Mouse (Mus musculus): ENCODE measurements around the gene Nfatc4. TPM values are rescaled to one million over a fixed set of nuclear protein-coding genes. Genes with fewer than 3 reads are reported as not detected.

Nfatc4 gene
- total RNA-seq, 1 experiment from 2014 or later = not detected

DNA sequence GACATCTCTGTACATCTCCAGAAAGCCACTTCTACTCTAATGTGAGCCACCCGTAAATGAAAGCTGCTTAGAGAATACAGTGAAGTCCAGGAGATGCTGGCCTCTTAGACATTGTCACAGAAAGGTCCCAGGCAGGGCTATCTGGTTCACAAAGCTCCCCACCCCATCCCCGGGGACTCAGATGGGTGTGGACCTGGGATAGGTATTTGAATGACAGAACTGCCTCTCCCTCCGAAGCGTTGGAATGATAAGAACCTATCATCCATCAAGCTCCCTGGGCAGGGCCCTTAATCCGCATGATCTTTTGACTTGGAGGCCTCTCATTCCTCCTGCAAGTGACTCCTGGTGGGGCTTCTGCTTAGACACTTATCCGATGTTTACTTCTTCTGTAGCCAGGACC, 27.9 kb downstream of the Nfatc4 start:
- no peak for ATAC-seq (replicated peaks; ENCODE audit: low read depth, poor library complexity, severe bottlenecking)

DNA sequence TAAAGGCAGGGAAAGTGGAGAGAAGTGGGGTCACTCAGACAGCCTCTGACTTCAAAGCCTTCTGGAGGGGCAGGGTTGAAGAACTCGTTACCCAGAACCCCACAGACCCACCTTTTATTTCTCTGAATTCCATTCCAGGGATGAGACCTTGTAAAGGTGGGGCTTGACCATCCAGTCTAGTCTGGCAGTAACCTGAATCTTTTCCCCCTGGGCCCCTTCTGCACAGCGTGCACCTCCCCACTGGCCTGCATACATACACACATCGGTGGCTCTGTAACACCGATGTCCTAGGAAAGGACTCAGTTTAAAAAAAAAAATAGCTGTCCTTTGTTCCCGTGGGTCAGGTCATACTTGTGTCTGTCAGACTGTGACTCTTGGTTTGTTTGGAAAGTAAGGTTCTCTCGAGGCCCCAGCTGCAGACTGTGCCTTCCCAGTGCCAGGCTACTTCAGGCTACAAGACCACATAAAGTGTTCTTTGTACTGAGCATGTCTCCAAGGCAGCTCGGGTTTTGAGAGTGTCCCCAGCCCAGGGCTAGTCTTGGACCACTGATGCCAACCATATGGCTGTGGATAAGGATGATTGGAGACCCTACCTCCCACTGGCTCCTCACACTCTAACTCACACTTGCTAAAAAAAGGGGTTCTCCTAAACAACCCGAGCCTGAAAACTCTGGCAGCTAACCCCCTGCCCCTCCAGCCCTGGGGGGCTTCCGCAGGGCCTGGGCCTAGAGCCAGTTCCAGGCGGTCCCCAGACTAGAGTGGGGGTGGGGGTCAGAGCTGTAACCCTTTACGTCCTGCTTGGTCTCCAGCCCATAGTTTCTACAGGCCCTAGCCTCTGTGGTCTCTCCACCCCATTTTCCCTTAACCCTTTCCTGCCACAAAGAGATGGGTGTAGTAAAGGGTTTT, 30.0 kb downstream of the Nfatc4 start:
- ATAC-seq (replicated peaks; ENCODE audit: low read depth, poor library complexity, severe bottlenecking) = no peak

DNA sequence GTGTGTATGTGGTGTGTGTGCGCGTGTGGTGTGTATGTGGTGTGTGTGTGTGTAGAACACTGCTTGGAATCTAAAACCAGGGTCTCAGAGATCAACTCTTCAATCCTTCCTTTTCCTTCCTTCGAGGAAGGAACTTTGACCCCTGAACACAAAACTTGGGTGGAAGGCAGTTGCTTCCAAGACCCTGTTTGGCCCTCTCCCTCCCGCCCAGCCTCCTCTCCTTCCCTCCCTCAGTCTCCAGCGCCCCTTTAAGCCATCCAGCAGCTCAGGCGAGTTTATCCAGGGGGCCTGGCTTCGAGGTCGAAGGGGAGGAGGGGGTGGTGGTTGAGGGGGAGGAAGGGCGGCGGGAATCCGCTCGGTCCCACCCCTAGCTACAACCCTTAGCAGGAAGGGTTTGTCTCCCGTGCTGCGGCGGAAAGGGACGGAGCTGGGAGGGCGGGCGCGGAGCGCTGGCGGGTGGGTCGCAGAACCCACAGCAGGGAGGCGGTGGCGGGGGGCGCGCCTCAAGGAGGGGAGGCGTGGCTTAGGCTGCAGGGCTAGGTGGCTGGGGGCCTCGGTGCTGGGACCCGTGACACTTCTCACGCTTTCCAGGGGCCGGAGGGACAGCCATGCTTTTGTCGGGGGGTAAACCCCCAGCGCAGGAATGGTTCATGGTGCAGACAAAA, 30.8 kb downstream of the Nfatc4 start, which contains the start of gene Nynrin:
TSS of gene Nynrin (plus strand) at position 390 of the 665 bp plus-strand sequence.
- peak; percentile 84 for ATAC-seq (replicated peaks; ENCODE audit: low read depth, poor library complexity, severe bottlenecking)

DNA sequence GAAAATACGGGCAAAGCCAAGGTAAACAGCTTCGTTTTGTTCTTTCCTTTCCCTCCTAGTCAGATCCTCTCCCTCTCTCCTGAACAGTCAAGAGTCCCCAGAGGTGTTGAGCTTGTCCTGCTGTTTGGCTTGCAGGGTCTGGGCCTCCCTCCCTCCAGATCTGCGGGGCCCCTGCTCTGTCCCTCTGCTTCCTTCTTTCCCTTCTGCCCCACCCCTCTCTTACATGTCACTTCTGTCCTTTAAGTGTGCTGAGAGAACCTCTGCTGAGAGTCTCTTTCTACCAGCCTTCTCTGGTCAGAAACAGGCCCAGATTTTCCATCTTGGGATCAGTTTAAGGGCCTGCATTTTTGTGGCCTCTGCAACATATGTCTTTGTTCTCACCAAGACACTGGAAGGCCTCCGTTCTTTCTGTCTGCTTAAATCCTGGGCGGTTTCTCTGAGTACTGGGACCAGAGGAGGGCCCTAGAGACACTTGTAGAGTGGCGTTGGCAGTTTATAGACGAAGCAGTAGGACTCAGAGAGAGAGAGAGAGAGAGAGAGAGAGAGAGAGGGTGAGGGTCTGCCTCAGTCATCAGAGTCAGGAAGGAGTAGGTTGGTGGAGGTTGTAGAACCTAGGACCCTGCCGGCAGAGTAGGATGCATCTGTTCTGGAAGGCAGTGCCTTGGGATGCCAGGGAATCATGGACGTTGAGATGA, 31.6 kb downstream of the Nfatc4 start:
- peak; percentile 63 for ATAC-seq (replicated peaks; ENCODE audit: low read depth, poor library complexity, severe bottlenecking)

DNA sequence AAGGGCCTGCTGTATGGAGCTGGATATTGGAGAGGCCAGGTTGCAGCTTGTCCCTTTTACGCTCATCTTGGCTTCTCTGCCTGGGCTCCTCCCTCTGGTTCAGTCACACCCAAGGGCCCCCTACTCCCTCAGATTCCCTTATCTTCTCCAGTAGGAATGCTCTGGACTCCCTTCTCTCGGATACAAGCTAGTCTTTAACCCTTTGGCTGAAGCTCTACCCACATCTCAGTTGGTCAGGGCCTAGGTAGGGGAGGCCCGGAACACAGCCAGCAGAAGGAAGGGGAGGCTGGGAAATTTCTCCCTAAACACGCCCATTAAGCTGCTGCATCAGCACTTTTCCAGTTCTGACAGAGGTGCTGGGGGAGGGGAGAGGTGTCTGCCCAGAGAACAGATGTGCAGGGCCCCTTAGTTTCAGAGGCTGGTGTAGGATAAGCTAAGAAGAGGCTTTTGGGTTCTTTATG, 32.2 kb downstream of the Nfatc4 start:
- ATAC-seq (replicated peaks; ENCODE audit: low read depth, poor library complexity, severe bottlenecking) = no peak

DNA sequence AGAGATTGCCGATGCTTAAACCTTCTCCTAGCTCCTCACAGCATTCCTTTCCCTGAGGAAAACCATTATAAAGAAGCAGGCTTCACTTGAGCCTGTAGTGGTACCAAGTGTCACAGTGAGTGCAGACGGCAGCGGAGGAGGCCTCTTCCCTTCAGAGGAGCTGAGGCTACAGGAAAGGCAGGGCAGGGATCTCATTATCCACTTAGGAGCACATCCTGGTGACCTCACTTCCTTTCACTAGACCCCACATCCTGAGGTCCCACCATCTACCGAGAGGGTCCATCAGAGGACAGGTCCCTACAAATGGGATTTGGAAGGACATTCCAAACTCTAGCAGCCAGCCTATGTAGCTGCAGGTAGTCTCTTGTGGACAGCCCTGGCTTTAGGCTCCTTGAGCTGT, 34.6 kb downstream of the Nfatc4 start:
- no peak for ATAC-seq (replicated peaks; ENCODE audit: low read depth, poor library complexity, severe bottlenecking)

DNA sequence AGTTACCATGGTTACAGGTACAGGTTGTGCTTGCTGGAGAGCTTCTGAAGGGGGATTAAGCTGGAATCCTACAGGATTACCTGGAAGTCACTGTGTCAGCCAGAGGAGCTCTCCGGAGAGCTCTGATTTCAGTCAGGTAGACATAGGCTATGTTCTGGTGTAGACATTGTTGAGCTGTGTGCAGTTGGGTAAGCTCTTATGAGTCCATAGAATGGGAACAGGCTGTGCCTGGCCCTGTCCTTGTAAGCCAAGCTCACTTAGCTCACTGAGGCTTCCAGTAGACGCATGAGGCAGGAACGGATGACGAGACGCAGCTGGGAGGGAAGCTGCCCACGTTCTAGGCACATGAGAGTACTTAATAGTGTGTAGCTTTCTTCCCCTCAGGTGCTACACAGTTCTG, 39.2 kb downstream of the Nfatc4 start:
- ATAC-seq (replicated peaks; ENCODE audit: low read depth, poor library complexity, severe bottlenecking) = no peak

DNA sequence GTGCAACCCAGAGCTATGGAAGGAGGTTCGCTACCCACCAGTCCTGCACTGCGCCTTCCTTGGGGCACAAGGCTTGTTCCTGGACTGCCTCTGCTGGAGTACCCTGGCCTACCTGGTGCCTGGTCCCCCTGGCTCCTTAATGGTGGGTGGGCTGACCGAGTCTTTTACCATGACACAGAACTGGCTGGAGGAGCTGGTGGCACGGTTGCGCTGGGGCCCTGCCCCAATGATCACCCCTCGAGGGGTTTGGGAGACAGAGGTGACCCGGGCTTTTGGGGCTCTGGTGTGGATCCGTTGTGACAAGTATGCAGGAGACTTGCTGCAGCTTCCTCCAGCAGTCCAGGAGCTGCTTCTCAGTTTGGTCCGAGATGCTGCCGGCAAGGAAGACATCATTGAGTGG, 40.0 kb downstream of the Nfatc4 start:
- ATAC-seq (replicated peaks; ENCODE audit: low read depth, poor library complexity, severe bottlenecking) = no peak

DNA sequence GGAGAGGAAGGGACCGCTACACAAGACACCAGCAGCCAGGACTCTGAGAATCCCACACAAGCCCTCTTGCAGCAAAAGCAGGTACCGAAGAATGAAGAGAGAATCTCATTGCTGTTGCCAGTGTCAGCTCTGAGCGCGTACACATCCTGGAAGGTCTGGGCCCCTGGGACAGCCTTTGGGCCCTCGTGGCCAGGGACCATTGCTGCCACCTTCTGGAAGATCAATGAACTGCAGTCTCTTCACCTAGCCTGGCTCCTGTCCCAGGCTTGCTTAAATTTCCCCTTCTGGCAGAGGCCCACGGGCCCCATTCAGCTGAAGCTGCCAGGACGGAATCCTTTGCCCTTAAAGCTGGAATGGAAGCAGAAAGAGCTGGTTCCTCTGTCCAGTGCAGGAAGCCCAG, 40.8 kb downstream of the Nfatc4 start:
- ATAC-seq (replicated peaks; ENCODE audit: low read depth, poor library complexity, severe bottlenecking) = peak; percentile 95

DNA sequence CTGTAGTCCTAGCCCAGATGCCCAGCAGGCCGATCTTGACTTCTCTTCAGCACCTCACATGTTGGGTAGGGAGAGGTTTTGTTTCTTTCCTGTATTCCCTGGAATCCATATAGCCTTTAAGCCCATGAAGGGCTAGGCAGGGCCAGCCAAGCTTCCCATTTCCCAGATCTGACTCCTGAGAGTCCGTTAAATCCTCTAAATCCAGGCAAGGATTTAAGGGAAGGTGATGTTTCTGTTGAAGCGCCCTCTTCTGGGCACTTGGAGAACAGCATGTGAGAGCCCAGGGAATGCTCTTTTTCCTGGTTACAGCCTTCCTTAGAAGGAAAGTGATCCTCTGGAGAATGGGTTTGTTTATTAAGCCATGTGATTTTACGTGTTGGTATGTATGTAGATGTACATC, 44.0 kb downstream of the Nfatc4 start:
- ATAC-seq (replicated peaks; ENCODE audit: low read depth, poor library complexity, severe bottlenecking) = no peak

DNA sequence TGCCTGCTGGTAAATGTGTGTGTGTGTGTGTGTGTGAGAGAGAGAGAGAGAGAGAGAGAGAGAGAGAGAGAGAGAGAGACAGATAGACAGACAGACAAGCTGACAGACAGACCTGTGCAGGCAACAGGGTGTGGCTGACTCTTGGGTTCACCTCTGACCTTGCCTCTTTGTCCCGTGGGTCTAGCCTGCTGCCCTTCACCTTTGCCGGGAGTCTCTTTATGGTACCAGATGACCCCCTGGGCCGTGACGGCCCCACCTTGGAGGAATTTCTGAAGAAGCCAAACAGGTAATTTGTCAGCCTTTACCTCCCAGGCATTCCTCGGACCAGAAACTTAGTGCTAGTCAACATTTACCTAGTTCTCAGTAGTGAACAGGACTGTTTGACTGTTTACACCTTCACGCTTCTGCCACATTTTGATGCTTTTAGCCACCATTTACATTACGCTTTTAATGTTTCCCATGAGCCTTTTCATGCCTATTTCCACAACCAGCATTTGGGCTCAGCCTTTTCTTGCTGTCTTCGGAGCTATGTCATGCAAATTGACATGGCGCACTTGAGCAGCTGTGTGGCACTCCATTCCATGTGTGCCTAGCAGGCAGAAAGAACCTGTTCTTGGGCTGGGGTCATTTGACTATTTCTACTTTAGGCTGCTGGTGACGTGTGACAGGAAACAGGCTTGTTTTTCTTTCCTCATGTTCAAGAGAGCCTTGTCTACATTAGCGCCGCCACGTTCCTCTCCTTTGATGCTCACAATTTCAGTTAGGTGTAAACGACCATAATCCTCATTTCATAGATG, 45.5 kb downstream of the Nfatc4 start:
- no peak for ATAC-seq (replicated peaks; ENCODE audit: low read depth, poor library complexity, severe bottlenecking)

DNA sequence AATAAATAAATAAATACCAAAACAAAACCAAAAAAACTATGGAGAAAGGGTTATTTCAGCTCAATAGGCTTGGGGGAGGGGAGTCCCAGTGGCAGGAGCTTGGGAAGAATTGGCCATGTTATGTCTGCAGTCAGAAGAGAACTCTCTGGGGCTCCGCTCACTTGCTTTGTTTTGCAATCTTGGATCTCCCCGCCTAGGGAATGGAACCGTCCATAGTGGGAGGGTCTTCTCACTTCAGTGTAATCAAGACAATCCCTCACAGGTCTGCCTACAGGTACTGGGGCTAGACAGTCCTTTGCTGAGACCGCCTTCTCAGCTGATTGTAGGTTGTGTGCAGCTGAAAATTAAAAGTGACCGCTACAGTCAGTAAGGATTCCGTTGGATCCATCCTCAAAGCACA, 46.6 kb downstream of the Nfatc4 start:
- no peak for ATAC-seq (replicated peaks; ENCODE audit: low read depth, poor library complexity, severe bottlenecking)

DNA sequence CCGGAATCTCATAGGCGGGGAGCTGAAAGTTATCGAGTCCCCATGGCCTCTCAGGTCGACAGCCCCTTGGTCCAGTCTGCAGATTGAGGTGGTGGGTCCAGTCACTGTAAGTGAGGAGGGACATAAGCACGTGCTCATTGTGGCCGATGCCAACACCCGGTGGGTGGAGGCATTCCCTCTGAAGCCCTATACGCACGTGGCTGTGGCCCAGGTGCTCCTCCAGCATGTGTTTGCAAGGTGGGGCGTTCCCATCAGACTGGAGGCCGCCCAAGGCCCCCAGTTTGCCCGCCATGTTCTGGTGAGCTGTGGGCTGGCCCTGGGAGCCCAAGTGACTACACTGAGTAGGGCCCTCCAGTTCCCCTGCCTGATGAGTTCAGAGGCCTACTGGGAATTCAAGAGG, 49.1 kb downstream of the Nfatc4 start:
- no peak for ATAC-seq (replicated peaks; ENCODE audit: low read depth, poor library complexity, severe bottlenecking)

DNA sequence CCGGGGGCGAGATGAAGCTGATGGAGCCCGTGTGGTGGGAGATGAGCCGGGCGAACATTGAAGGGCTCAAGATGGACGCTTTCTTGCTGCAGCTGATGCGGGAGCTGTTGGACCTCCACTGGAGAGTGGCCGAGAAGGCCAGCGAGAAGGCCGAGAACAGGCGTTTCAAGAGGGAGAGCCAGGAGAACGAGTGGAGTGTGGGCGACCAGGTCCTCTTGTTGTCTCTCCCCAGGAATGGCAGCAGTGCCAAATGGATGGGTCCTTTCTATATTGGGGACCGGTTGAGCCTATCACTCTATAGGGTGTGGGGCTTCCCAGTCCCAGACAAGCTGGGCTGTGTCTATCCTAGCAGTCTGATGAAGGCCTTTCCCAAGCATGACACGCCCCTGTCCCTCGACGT, 49.6 kb downstream of the Nfatc4 start:
- ATAC-seq (replicated peaks; ENCODE audit: low read depth, poor library complexity, severe bottlenecking) = no peak

DNA sequence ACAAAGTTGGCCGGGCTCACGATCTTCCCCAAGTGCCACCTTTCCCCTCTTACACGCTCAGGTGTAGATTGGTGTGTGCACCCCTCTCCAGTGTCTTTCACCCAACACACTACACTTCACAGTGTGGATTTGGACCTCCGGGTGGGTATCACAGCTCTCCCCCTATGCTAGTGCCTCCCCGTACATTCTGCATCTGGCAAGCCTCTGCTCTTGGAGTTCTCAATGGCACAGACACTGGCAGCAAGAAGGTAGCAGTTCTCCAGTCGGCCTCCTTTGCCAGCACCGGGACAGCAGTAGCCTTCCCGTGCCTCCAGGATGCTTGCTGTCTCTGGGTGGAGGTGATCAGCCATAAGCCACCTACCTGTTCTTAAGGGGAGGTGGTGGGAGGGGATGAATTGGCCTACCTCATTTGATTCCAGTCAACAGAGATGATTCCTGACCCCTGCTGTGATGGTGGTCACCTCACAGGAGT, 50.3 kb downstream of the Nfatc4 start:
- ATAC-seq (replicated peaks; ENCODE audit: low read depth, poor library complexity, severe bottlenecking) = no peak

DNA sequence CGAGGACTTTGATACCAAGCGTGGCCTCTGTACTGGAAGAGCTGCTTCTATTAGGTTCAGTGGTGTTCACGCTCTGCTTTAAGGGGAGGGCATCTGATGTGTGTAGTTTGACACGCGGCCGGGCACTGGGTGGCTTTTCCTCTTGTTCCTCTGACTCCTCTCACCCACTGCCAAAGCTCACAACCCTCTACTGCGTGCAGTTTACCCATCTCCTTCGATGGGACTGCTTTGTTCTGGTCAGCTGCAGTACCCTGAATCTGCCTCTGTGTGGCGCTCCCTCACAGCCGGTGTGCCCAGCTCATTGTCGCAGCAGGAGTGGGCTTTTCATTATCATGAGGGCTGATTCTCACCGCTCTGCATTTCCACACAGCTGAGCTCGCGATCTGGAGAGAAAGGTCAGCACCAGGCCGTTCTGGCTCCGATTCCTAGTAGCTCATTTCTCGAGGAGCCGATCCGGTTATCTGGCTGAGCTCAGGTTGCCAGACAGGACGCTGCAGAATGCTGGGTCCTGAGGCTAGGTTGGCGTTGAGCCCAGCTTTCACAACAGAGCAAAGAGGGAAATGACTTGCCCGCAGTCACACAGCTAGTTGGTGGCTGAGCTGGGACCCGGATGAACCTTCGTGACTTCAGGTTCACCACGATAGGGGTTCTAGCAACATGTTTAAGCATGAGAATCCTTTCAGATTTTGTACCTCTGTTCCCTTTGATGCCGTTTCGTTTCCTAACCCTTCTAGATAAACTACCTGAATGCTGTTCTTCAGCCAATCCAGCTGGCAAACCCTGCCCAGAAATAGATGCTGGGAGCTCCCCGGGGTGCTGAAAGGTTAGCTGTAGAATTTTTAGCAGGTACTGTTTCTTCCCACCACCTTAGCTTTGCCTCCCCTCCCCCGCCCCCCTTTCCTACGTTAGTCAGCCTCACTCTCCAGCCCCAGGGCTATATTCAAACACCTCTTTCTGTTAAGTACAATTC, 51.1 kb downstream of the Nfatc4 start:
- peak; percentile 82 for ATAC-seq (replicated peaks; ENCODE audit: low read depth, poor library complexity, severe bottlenecking)

DNA sequence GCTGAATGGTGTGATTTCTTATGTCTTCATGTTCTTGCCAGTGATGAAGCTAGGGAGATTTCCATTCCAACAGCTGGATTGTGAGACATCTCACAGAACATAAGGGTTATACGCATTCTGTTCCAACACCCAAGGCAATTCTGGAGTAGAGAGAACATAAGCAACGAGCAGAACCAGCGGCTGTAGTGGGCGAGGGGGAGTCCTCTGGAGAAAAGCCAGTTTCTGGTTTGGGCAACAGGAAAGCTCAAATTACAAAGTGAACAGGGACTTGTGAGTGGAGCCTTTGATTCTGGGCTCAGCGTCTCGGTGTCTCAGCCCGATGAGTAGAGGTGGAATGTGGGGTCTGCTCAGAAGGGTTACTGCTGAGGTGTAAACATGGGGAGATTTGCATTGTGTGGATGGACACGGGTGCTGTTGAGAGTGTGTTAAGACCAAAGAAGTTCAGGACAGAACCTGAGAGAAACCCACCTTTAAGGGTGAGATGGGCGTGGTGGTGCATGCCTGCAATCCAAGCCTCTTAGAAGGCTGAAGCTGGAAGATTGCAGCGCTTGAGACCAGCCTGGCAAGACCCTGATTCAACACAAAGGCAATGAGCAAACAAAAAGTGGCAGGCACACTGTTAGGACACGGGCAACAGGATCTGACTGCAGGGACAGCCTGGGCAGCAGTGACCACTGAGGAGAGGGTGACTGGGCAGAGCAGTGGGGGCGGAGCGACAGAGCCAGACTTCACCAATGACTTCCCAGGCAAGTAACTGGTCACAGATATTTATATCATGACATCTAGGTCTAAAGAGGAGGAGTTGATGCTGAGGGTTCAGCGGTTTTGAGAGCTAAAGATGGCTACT, 54.7 kb downstream of the Nfatc4 start:
- no peak for ATAC-seq (replicated peaks; ENCODE audit: low read depth, poor library complexity, severe bottlenecking)
